Mouse (Mus musculus): Measurements from ENCODE around the gene Ank3.

Ank3 gene

DNA sequence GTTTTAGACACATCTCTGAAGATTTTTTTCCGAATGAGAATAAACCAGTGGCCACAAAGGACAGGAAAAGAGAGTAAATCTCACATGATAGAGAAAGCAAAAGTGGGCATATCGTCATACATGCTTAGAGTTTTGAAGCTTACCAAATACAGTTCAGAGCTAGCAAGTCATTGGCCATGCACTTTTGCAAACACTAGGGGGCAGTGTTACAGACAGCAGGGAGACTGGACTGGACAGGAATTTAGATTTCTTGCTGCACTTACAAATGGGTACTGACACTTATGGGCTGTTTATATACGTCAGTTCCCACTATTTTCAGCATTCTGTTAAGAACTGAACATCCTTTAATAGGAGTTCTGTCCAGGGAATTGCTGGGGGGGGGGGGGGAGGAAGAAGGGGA, 257.7 kb downstream of the Ank3 start:
- peak in 1 of 2 experiments; percentile 8 for DNase-seq (ENCODE audit: low spot score in 2 of 2)

DNA sequence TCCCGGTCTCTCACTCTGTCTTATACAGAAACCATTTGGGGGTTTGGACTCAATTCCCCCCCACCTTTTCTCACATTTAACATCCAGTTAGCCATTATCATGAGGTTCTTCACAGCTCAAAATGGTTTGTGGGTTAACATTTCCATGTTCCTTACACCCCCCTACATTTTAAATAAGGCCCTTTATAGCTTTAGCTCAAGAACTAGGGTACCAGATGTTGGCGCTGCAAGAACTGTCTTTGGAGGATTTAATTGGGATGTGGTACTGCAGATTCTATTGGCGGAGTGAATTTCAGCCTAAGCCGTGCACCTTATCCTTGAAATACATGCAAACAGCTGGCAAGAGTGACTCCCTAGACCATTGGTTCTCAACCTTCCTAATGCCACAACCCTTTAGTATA, 261.2 kb downstream of the Ank3 start:
- no peak for DNase-seq (ENCODE audit: low spot score in 2 of 2)

DNA sequence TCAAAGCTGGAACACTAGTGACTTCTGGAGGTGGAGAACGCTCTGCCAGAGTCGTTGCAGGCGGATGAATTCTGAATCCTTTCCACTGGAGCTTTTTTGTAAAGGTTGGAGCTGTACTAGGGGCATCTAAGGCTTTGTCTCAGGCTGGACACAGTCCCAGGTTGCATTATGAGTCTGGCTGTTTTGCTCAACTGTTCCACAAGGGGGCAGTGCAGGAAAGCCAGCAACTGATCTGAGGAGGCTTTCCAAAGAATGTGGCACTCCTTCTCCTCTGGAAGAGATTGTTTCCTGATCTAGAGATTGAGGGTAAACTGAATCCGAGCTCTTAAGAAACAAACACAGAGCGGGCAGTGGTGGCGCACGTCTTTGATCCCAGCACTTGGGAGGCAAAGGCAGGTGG, 263.8 kb downstream of the Ank3 start:
- DNase-seq (ENCODE audit: low spot score in 2 of 2): no peak

DNA sequence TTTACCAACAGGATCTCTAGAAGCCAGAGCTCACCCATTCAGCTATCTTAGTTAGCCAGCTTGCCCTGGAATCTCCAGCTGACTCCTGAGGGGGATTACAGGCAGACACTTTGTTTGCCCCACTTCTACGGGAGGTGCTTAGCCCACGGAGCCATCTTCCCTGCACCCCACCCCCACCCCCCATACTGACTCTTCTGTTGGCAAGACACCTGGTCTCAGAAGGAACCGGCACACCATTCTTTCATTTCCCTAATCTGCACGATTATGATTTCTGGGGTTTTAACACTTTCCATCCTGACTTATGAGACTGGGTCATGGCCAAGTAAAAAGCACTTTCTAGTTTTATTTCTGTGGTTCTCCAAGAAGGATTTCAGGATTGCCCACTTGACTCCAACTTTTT, 268.9 kb downstream of the Ank3 start:
- DNase-seq (ENCODE audit: low spot score in 2 of 2): no peak

DNA sequence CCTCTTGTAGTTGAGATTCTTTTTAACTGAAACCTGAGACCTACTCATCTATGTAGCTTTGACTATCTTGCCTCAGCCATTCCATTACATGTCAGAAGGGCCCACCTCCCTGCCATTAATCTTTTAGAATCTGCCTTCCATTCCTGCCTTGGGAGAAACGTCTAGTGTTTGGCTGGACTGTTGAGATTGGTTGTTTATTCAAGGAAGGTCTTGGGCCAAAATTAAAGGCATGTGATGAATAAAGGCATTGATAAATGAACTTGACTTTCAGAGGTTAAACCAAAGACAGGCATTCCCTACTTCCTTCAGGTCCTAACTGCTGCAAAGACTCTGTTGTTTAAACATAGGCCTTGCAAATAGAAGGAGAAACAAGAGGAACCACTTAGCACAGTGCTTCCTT, 271.9 kb downstream of the Ank3 start:
- DNase-seq (ENCODE audit: low spot score in 2 of 2): no peak

DNA sequence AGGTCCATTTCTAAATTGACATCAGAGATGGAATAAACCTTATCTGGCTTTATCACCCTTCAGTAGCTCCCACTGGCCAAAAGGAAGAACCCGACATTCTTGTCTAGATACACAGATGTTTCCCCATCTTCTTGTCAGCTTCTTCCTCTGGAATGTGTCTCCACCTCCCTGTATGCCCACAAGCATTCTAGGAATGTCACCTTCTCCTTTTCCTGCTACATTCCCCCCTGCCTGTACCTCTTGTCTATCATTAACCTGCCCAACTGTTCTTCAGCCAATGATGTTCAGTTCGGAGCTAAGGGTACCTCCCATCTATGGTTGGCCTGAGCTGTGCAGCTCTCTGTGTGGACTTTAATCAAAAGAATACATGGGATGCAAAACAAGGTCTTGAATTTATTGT, 272.4 kb downstream of the Ank3 start:
- DNase-seq (ENCODE audit: low spot score in 2 of 2): no peak

DNA sequence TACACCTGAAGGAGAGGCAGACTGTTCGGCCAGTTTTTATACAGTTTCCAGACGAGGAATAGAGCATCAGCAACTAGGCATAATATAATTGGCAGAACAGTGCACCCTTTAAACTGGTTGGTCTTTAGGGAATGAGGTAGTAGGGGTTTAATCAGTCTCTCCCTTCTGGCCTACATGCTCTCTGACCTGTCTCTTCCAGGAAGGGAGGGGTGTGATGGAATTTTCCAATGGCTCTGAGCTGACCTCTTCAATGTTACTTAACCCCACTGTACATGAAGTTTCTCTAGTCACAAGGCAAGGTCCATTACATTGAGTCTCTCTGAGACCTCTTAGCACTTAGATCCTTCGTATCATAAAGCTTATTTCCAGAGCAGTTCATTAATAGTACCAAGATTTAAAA, 272.9 kb downstream of the Ank3 start:
- no peak for DNase-seq (ENCODE audit: low spot score in 2 of 2)

DNA sequence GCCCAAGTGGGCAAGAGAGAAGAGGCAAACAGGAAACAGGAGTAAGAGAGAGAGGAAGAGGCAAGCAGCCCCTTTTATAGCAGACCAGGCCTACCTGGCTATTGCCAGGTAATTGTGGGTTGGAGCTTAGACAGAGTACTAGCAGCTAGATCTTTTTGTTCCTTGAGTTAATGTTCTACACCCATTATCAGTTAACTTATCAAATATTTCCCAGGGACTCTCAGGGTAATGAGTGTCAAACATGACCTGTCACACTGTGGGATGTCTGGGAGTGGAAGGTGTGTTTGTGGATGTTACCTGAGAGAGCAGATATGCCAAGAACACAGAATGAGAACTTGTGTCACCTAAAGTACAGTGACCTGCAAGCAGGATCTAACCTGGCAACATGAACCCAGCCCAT, 274.0 kb downstream of the Ank3 start:
- no peak for DNase-seq (ENCODE audit: low spot score in 2 of 2)

DNA sequence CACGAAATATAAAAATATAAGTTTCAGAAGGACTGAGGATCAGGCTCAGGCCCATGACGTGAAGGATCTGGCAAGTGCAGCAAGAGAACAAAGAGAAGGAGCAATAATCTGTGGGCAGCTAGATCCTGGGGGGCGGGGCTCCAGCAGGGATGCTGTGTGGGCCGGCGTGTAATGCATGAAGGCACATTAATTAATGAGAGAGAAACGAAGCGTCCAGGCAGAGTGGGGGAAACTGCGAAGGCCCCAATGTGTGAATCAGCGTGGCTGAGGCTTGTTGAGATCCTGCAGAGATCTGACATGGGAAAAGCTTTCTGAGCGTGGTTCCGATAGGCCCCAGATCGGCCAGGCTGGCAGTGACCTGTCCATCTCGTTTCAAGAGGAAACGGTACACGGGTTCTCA, 279.7 kb downstream of the Ank3 start:
- DNase-seq (ENCODE audit: low spot score in 2 of 2): no peak

DNA sequence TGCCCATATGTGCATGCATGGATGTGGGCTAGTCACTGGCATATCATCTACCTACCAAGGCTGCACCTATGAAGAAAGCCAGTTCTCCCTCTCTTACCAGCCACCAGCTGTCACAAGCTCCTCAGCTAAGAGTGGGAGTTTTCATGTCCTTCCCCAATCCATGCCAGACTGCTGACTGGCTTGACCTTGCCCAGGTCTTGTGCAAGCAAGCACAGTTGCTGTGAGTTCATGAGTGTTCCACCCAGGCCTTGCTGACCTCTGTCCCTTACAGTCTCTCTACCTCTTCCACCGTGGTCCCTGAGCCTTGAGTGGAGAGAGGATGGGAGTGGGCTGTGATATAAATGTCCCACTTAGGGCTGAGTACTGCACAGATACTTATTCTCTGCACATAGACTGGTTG, 287.8 kb downstream of the Ank3 start:
- DNase-seq (ENCODE audit: low spot score in 2 of 2): no peak

DNA sequence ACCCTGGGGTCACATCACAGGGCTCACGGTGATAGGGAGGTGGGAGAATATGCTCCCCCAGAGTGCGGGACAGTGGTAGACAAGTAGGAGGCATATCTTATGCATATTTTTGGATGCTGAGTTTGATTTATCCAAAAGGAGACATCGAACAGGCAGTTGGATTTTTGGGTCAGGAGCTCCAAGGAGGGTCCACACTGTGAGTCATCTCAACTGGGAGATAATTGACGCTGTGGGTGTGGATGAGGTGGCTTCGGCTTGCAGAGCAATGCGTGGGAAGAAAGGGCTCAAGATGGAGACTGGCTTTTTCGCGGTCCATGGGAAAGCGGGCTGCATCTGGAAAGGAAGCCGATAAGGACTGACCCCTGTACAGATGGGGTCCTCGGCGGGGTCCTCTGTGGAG, 290.5 kb downstream of the Ank3 start:
- no peak for DNase-seq (ENCODE audit: low spot score in 2 of 2)

DNA sequence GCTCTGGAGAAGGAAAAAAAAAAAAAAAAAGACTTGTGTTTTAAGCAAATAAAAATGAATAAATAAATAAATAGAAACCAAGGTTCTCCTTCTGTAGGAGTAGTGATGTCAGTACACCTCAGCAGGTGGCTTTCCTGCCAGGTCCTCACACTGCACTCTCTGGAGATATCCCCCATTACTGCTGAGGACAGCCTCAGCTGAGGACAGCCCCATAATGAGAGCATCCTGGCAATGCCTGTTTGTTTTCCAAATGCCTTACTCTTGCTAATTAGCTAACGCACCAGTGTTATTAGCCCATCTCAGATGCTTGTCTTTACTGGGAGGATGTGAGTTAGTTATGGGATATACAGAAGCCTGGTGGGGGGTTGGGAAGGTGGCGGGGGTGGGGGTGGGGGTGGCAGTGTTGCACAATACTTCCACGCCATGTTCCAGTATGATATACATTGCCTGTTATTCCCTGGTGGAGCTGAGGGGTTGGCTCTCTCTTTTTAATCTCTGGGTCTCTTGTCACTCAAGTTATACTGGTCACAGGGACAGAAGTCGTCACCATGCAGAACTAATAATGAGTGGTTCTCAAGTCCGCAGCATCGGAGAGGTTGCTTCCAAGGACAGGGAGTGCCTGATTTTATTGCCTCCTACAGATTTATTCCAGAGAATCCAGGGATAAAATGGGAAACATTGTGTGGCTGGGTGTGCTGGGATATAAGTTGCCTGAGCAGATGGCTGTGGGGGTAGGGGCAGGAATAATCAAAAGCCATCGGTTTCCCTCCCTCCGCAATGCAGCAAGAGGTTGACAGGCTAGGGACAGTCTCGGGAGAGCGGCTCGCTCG, 291.8 kb downstream of the Ank3 start:
- no peak for DNase-seq (ENCODE audit: low spot score in 2 of 2)

DNA sequence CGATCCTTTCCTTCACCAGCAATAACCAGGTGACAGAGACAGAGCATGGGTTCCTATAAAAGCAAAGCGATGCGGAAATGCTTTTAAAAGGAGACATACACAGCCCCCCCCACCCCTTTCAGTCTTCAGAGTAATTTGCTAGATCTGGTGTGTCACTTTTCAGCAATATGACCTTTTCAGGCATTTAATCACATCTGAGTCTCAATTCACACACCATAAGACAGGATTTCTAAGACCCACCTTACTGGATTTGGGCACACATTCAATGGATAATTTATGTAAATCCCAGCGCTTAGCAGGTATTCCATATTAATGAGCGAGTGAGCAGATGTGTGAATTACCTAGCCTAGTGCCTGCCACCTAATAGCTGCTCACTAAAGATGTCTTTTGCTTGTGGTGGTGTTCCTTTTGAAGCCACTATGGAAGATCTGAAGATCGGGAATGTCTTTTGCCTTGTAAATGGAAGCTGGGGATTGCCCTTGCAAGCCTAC, 292.4 kb downstream of the Ank3 start:
- no peak for DNase-seq (ENCODE audit: low spot score in 2 of 2)

DNA sequence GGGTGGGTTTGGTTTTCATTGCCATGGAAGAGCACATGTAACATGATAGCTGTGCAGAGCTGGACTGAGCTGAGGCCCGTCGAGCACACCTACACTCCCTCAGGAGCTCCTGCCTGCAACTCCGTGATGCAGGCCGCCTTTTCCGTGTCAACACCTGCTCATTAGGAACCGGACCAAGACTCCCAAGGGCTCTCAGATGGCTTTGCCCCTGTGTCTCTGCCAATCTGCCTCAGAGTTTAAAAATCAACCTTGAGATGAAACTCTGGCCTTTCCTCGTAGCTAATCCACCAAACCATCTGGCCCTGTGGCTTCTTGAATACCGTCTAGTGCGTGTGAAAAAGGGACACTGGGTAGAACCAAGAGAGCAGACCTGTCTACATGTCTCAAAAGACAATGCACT, 297.4 kb downstream of the Ank3 start:
- no peak for DNase-seq (ENCODE audit: low spot score in 2 of 2)

DNA sequence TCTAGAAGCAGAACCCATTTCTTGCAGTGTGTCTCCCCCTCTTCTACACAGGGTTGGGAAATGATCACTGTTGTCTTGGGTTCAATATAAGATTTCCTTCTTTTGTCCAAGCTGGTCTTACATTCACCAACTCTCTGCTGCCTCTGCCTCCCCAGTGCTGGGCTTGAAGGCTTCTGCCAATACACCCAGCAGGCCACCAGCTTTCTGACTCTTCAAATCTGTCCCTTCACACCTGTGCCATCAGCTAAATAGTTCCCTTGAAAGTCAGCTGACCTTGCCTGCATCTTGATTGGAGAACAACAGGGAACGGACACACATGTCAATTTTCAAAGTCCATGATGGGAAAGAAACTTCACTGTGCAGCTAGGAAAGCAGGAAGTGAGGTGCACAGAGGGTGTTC, 300.1 kb downstream of the Ank3 start:
- no peak for DNase-seq (ENCODE audit: low spot score in 2 of 2)

DNA sequence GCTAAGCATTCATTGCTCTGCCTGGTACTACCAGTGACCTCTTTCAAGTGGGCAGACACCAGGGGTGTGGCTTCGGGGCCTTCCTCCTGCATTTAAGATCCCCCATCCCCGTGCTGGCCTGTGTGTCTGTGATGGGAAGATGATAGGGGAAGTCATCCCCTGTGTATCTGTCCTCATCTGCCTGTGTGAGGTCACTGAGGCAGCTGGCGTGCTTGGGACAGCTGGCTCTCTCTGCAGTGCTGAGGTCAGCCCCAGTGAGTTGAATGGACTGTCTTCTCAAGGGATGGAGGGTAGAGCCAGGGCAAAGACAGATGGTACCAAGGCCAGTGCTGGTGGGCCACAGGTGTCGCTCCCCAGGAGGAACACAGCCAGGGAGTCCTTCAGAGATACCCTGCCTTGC, 302.7 kb downstream of the Ank3 start:
- no peak for DNase-seq (ENCODE audit: low spot score in 2 of 2)

DNA sequence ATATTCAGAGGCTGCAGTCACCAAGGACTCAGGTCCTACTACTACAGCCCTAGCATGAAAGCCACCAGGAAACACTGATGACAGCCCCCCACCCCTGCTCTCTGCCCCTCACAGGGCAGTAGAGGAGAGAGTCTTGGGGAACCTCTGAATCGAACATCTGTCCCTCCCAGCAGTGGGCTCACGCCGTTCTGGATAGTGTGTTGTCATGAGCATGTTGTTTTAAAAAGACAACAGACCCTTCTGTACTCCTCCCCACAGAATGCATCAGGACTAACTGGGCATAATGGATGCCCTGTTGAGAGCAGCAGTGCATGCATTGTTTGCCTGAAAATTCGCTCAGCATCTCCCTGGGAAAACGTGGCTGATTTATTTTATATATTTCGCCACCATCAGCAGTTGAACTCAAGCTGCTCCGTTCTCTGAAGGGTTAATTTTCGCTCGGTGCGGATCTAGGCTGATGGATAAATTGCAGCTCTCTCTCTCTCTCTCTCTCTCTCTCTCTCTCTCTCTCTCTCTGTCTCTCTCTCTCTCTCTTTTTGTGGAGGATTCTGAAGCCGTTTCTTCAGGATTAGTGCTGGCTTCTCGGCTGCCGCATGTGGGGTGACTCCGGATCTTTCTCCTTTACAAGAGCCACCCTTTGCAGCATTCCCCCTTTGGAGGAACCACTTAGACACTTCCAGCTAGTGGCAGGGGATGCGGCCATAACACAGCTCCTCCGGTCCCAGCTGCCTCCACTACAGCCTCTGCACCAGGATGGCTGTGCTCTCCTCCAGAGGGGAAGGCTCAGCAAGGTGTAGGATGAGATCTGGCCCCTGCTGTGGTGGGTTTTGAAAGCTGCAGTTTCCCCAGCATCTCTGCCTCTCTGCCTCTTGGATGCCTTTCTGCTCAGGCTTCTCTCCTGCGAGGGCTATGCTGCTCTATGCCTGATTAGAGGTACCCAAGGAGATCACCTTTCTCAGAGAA, 307.5 kb downstream of the Ank3 start:
- no peak for DNase-seq (ENCODE audit: low spot score in 2 of 2)

DNA sequence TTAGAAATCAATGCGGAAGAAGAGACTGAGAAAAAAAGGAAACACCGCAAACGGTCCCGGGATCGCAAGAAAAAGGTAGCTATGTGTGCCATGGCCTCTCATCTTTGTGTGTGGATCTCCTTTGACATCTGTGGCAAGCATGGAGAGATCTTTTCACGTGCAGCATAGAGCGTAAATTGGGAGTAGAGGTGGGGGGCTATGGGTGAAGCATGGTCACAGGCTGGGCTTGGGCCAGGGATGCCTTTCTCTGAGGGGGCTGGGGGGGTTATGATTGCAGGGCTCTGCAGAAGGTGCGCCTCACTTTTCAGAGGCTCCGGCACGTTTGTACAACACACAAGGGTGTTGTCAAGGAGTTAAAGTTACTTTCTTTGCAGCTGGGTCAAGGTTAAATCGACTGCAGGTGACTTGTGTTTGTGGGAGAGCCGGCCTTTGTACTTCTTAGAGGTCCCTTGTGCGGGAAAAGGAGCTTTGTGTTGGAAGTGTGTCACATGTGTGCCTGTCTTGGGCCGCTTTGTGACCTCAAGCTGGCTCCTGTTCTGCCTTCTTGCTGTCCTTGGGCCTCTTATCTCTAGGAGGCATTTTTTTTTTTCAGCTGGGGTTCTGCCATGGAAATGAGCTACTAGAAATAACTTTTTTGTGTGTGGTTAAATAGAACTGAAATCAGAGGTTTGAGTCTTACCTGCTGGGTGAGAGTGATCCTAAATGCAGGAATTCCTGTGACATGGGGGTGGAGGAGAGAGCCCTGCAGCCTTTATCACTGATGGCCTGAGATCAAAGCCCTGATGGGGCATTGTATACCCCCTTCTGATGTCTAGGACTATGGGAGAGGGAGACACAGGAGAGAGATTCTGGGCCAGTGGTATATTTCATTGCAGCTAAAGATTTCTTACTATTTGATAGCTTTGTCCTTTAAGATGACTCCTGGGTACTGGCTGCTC, 308.5 kb downstream of the Ank3 start:
- no peak for DNase-seq (ENCODE audit: low spot score in 2 of 2)

DNA sequence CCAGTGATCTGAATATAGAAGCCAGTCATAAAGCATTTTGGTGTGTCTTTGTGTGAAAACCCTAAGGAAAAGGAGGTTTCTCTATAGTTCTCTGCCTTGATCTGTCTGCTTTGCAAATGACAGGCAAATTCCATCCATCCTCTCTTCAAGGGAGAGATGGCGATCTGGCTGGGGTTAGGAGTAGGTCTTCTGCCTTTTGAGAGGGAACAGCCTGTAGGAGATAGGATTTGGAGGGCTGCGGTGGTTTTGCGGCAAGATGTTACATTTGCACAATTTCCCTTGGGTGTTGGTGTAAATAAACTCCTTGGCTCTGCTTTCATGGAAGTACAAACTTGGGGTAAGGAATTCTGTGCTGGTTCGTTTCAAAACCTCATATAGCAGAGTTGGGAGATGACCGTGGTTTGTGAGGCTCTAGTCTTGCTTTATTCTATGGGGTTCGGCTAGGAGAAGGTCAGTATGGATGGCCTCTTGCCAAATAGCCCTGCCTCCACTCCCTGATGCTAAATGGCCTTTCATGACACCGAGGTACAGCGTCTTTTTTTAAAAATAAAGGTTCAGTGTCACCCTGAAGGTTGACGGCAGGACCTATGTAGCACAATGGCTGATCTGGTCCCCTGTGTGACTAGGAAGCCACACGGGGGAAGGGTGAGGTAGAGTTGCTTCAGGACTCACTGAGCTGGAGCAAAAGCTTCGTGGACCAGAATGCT, 309.4 kb downstream of the Ank3 start:
- DNase-seq (ENCODE audit: low spot score in 2 of 2): no peak

DNA sequence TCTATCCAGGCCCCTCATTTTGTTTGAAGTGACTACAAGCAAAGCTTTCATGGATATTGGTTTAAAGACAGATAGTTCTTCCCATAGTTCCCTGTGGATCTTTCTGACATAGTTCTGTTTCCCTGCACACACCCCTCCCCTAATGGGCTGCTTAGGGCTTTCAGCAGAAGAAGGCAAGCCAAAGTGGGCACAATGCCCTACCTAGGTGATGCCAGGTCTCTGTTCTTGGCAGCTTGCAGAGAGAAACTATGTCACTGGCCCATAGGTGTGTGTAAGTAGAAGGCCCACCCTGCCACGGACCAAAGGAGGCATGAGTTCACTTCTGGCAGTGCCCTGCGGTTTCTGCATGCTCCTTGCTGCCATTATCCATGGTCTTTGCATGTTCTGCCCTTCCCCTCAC, 311.1 kb downstream of the Ank3 start:
- no peak for DNase-seq (ENCODE audit: low spot score in 2 of 2)

DNA sequence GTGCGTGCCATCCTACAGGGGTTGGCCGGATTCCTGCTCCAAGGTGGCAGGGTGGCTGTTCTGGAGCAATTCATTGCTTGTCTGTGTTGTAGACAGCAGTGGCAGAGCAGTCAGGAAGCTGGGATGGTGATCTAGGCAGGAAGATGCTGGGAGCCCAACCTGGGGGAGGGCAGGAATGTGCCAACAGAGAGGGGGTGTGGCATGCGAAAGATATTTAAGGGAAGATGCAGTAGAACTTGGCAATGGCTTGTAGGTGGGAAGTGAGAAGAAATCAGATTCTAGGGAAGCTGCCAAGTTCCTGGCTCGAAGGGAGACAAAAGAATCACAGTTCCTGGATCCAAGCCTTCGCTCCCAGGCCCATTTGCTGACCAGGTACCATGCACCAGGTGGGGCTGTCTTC, 312.2 kb downstream of the Ank3 start:
- no peak for DNase-seq (ENCODE audit: low spot score in 2 of 2)

Data from spleen, postnatal 36 days (tissue).